Mouse (Mus musculus): ENCODE data around the gene Phc2.

DNA sequence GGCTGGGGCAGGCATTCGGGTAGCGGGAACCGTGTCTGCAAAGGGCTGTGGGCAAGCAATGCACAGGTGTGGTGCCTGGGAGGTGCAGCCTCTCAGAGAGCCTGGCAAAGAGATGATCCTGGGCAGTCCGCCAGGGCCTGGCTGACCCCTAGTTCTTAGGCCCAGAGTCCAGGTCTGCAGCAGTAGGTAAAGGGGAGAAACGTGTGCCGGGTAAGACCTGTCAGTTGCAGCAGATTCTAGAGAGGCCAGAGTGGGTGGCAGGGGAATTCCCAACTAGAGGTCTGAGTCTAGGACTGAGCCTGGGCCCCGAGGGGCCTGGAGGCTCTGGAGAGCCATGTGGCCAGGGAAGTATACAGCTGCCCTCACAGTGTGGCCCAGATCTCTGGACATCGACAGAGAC, 139.7 kb downstream of the Phc2 start:
- no peak for TF ChIP-seq POLR2A (IDR thresholded peaks at IDR 0.05; ENCODE audit: low read depth, low read length)
- TF ChIP-seq CTCF (IDR thresholded peaks at IDR 0.05; ENCODE audit: extremely low read depth, insufficient read length, insufficient replicate concordance, low read depth, low read length) = no peak

Measured in small intestine, adult 2 months (tissue).